Mouse (Mus musculus): ENCODE results near the gene Gm35549.
"Not testable (repeated sequence)": the region's sequence is repeated elsewhere in the genome, so short reads cannot be mapped to it uniquely, and the experiment has no call there.

Gm35549 gene

DNA sequence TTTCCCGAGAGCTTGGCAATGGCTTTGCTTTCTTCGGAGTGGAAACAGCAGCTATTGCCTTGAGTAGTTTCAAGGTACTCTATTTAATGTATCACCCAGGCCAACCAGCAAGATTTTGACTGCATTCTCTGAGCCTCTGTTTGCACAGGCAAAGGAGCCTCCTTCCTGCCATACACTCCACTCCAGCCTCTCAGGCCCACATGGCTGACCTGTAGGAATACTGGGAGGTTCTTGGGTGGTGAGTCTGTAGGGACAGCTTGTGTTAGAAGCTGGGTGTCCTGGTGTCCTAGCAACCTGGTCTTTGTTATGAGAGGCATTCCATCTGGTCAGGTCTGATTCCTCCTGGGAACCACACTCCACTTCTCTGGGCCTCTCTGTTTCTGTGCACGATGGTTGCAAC lies at the start of gene Gm35549:
TSS of gene Gm35549 (minus strand) at position 276 of the 400 bp plus-strand sequence.
- no peak for DNase-seq

DNA sequence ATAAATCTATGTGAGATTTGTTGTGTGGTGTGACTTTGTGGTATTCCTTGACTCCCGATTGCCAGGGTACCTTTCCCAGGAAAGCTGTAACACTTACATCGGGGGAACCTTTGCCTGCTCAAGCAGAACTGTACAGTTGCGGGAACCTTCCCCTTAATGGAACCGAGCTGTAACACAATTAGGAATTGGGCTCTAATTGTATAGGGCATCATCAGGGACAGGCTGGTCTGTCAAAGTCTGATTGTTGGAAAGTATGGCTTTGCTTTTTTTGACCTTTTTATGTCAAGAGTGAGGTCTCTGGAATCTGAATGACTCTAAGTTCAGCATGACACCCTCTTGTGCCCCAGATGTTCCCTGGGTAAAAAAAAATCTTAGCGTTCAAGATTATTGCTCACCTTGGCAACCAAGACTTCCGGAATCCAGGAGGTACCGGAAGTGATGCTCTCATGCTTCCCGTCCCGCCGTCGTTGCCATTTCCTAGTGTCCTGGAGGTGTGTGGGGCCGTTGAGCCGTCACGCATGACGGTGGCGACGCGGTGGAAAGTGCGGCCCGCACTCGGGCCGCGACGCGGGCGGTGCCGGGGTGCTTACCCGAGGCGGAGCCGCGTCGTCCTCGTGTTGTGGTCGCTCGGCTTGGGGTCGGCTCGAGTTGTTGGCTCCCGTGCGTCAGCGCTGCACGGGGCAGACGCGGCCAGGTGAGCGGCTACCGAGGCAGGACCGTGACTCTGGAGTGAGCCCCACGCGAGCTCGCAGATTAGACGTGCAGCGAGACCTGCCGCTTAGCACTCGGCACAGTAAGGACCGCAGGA lies 42.7 kb upstream of the Gm35549 start:
- DNase-seq: peak; percentile 82 to 85

GRCm38 (mm10) chr9:122885385-122885784 lies 41.5 kb upstream of the Gm35549 start, which contains the start of gene Zkscan7:
Zkscan7 (plus strand) TSS chr9:122885685.
- no peak for DNase-seq

GRCm38 (mm10) chr9:122875145-122875544 lies 31.3 kb upstream of the Gm35549 start:
- no peak for DNase-seq

- DNase-seq: no peak
Observed at GRCm38 (mm10) chr9:122874653-122875052, 30.8 kb upstream of the Gm35549 start.

GRCm38 (mm10) chr9:122872595-122872994 lies 28.8 kb upstream of the Gm35549 start:
- no peak for DNase-seq

DNA sequence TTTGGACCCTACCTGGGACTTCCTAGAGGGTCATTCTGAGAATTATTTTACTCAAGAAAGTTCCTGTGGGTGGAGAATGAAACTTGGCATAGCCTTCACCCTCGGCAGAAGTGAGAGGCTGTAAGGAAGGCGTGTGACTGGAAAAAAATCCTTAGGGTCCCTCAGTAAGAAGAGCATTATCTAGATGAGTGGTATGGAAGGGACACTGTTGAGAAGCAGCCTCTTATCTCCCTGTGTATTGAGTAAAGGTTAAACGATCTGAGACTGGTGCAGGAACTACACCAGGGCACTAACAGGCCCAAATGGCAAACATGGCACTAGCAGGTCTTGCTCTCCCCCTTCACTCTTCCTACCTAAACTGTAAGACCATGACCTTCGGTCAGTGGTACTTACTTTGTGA lies 22.4 kb upstream of the Gm35549 start:
- DNase-seq: no peak

GRCm38 (mm10) chr9:122865697-122866166 lies 21.9 kb upstream of the Gm35549 start, which contains the start of gene Zfp445:
Zfp445 (minus strand) TSS chr9:122866006.
- DNase-seq: peak; percentile 86 to 88

- no peak for DNase-seq
Observed at GRCm38 (mm10) chr9:122864848-122865247, 21.0 kb upstream of the Gm35549 start.

GRCm38 (mm10) chr9:122863731-122864130 lies 19.9 kb upstream of the Gm35549 start:
- no peak for DNase-seq

GRCm38 (mm10) chr9:122860752-122861151 lies 16.9 kb upstream of the Gm35549 start:
- no peak for DNase-seq

- DNase-seq: no peak
Observed at GRCm38 (mm10) chr9:122856716-122857115, 12.9 kb upstream of the Gm35549 start.

DNA sequence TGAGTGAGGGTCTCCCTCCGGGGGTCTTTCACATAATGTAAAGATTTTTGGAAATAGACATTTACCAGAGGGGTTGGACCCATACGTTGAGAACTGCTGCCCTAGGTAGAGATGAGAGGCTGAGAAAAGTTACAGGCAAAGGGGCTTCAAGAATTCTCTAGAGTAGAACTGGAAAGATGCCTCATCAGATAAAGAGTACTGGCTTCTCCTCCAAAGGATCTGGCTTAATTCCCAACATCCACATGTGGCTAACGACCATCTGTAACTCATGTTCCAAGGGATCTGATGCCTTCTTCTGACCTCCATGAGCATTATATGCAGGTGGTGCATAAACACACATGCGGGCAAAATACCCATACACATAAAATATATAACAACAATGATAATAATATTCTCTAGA lies 11.8 kb upstream of the Gm35549 start:
- DNase-seq: no peak

- not testable (repeated sequence) for DNase-seq
Observed at GRCm38 (mm10) chr9:122855141-122855540, 11.3 kb upstream of the Gm35549 start.

GRCm38 (mm10) chr9:122854526-122854925 lies 10.7 kb upstream of the Gm35549 start:
- DNase-seq: no peak

GRCm38 (mm10) chr9:122847811-122848311 lies 4.0 kb upstream of the Gm35549 start:
- not testable (repeated sequence) for DNase-seq

DNA sequence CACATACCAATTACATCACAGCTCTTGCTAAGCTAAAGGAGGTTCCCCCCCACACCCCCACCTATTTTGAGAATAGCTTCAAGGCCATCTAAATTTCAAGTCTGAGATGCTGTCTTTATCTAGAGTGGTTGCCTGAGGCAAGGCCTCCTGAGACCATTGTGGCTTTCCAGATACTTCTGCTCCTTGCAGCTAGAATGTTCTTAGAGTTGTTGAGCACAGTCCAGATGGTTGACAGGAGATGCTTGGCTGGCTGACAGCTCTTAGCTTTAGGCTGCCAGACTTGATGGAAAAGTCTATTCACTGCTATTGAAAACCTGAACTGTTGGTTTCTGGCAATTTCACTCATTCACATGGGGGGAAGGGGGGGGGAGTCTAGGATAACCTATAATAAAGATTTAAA lies 2.3 kb upstream of the Gm35549 start:
- peak in 1 of 2 experiments; percentile 16 for DNase-seq

DNA sequence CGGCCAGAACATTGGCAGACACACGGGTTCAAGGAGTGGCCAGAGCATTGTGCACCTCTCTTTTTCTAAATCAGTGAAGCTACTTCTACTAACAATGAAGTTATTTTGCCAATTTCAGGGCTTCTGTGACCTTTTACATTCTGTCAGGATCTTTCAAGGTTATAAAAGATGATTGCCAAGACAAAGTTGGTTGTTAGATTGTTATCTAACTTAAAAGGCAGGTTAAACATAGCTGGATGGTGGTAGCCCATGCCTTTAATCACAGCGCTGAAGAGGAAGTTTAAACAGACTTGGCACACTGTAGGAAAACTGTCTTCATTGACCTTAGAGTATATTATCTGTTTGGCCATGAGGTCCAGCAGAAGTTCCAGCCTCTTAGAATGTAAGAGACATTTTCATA lies 1.8 kb upstream of the Gm35549 start:
- DNase-seq: no peak

- peak; percentile 74 to 83 for DNase-seq
Observed at GRCm38 (mm10) chr9:122837680-122838079, 6.2 kb downstream of the Gm35549 start.

GRCm38 (mm10) chr9:122837216-122837615 lies 6.6 kb downstream of the Gm35549 start:
- DNase-seq: no peak

- peak; percentile 43 to 70 for DNase-seq
Observed at GRCm38 (mm10) chr9:122836790-122837189, 7.0 kb downstream of the Gm35549 start.

- DNase-seq: no peak
Observed at GRCm38 (mm10) chr9:122836126-122836525, 7.7 kb downstream of the Gm35549 start.

DNA sequence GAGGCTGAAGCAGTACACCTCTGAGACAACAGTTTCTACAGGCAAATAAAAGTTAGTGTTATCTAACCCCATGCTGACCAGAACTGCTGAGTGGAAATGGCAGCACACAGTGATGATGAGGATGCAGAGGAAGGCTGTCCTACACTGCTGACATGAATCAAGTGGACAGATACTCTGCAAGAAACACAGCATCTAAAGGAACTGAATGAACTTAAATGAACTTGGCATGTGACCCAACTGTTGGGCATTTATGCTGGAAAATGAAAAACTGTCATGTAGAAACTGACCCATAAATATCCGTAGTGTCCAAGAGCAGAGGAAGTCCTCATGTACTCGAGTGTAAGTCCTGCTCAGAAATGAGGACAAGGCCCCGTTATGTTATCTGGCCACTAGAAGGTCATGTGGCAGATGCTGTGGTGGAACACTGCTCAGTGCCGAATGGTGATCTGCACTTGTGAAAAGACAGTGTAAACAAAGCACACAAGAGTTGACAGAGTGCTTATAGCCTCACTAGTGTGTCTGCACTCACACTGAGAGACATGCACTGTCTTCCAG lies 13.9 kb downstream of the Gm35549 start:
- DNase-seq: no peak

GRCm38 (mm10) chr9:122826743-122827142 lies 17.1 kb downstream of the Gm35549 start:
- no peak for DNase-seq
